Mouse (Mus musculus): ENCODE data around the gene Myo18b. TPM values are rescaled to one million over a fixed set of nuclear protein-coding genes. Genes with fewer than 3 reads are reported as not detected.

Myo18b gene
- polyA plus RNA-seq, 1 experiment from 2014 or later = 0.89 TPM

DNA sequence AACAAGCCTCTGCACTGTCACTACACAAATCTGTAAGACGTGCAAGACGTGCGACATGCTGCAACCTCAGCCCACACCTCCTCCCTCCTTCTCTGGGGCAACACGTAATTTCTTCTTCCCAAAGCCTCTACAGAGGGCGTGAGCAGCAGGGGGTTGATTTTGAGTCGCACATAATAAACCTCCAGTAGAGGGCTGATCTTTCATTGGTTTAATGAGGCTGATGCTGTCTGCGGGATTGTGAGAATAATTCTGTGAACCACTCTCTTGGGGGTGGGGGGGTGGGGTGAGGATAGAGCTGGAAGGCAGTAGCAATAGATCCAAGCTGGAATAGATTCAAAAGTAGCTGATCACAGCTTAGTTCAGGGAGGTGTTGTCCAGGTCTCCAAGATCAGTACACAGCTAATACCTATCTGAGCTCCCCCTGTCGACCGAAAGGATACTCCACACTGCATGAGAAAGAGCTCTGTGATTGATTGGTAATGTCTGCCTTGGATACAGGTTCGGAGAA, 235.2 kb downstream of the Myo18b start:
- peaks cover 14% of the 10 kb centered on the region for H3K27me3 ChIP-seq
- no peak for ATAC-seq (ENCODE audit: insufficient number of reproducible peaks, insufficient read depth, low FRiP score, low TSS enrichment, low read depth)
- 0 out of 2 replicates have a peak, but pooled peaks cover 3% of the 10 kb centered on the region for H3K9me3 ChIP-seq
- H3K36me3 ChIP-seq = no peaks in the 10 kb centered on the region
- H3K9ac ChIP-seq = no peak overlapping the region
- no peak overlapping the region for H3K27ac ChIP-seq
- peaks cover 27% of the 10 kb centered on the region for H3K4me1 ChIP-seq
- 31% methylated on average over 10 of the region's 10 CpGs for WGBS
- H3K4me3 ChIP-seq = no peak overlapping the region
- no peak overlapping the region for H3K4me2 ChIP-seq

DNA sequence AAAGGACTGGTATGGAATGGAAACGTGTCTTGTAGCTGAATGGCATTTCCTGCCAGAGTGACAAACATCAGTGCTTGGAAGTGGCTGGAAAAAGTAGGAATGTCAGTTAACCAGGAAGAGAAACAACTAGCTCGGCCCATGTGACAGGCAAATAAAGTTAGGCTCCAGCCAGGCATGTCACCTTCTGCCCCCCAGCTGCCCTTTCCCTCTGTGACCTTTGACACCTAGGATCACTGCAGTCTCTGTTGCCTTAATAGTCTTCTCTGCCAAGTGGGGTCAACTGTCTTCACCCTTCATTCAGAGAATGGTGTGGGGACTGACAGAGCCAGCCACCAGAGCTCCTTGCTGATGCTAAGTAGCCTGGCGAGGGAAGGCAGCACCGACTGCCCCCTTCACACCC, 236.9 kb downstream of the Myo18b start:
- 23% methylated on average over 4 of the region's 4 CpGs for WGBS
- H3K4me3 ChIP-seq = no peak overlapping the region
- ATAC-seq (ENCODE audit: insufficient number of reproducible peaks, insufficient read depth, low FRiP score, low TSS enrichment, low read depth) = no peak
- 0 out of 2 replicates have a peak, but pooled peaks cover 3% of the 10 kb centered on the region for H3K9me3 ChIP-seq
- no peak overlapping the region for H3K4me2 ChIP-seq
- no peak overlapping the region for H3K9ac ChIP-seq
- no peak overlapping the region for H3K27ac ChIP-seq
- H3K27me3 ChIP-seq = peaks cover 27% of the 10 kb centered on the region
- H3K4me1 ChIP-seq = peaks cover 33% of the 10 kb centered on the region
- no peaks in the 10 kb centered on the region for H3K36me3 ChIP-seq

DNA sequence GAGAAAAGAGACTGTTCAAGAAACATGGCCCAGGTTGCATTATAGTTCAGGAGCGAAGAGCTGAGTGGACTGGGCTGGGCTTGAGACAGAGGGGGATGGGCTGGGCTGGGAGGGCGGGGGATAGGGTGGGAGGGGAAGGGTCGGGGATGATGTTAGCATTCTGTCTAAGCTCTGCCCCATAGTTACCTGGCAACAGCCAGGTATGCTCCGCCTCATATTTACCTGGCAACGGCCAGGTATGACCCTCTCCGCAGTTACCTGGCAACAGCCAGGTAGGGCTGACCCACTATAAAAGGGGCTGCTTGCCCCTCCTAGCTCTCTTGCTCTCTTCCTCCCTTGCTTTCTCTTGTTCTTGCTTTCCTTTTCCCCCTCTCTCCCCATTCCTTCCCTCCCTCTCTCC, 239.4 kb downstream of the Myo18b start:
- Histone ChIP-seq H3K9me3 (no peaks in the 10 kb centered on the region), H3K4me3 (no peak overlapping the region), H3K27me3 (peaks cover 27% of the 10 kb centered on the region), H3K36me3 (no peaks in the 10 kb centered on the region), H3K4me2 (no peak overlapping the region), H3K4me1 (peaks cover 22% of the 10 kb centered on the region), H3K27ac (no peak overlapping the region), H3K9ac (no peak overlapping the region)
- ATAC-seq (ENCODE audit: insufficient number of reproducible peaks, insufficient read depth, low FRiP score, low TSS enrichment, low read depth) = no peak
- WGBS = 9% methylated on average over 6 of the region's 6 CpGs

- ATAC-seq (ENCODE audit: insufficient number of reproducible peaks, insufficient read depth, low FRiP score, low TSS enrichment, low read depth) = no peak
- H3K4me1 ChIP-seq = peaks cover 22% of the 10 kb centered on the region
These were observed 240.1 kb downstream of the Myo18b start for GRCm38 (mm10) chr5:112655986-112656541.

DNA sequence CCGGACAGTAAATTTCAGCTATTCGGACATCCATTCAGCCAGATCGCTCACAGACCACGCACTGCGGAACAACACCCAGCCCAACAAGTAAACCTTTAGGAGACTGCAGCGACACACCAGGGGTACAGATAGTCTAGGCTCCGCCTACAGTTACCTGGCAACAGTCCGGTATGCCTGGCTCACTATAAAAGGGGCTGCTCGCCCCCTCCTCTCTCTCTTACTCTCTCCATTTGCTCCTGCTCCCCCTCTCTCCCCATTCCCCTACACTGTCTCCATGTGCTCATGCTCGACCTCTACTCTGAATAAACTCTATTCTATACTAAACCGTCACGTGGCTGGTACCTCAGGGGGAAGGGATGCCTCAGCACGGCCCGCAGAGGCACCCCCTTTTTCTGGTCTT, 240.6 kb downstream of the Myo18b start:
- peaks cover 27% of the 10 kb centered on the region for H3K27me3 ChIP-seq
- peaks cover 19% of the 10 kb centered on the region for H3K4me1 ChIP-seq
- H3K4me2 ChIP-seq = peak overlapping the region; percentile 52
- 4% methylated on average over 14 of the region's 14 CpGs for WGBS
- ATAC-seq (ENCODE audit: insufficient number of reproducible peaks, insufficient read depth, low FRiP score, low TSS enrichment, low read depth) = no peak
- peak overlapping the region; percentile 25 for H3K4me3 ChIP-seq
- H3K36me3 ChIP-seq = no peaks in the 10 kb centered on the region
- no peak overlapping the region for H3K9ac ChIP-seq
- no peak overlapping the region for H3K27ac ChIP-seq
- no peaks in the 10 kb centered on the region for H3K9me3 ChIP-seq

More at GRCm38 (mm10) chr5:112655986-112656541, 240.1 kb downstream of the Myo18b start:
- Histone ChIP-seq H3K9me3 (no peaks in the 10 kb centered on the region), H3K36me3 (no peaks in the 10 kb centered on the region), H3K4me2 (peak overlapping the region; percentile 52), H3K27ac (no peak overlapping the region), H3K9ac (no peak overlapping the region), H3K27me3 (peaks cover 27% of the 10 kb centered on the region), H3K4me3 (peak overlapping the region; percentile 25)
- WGBS = 1% methylated on average over 15 of the region's 15 CpGs

GRCm38 (mm10) chr5:112652036-112652435, 244.1 kb downstream of the Myo18b start:
- 80% methylated on average over 4 of the region's 4 CpGs for WGBS
- H3K27ac ChIP-seq = no peak overlapping the region

DNA sequence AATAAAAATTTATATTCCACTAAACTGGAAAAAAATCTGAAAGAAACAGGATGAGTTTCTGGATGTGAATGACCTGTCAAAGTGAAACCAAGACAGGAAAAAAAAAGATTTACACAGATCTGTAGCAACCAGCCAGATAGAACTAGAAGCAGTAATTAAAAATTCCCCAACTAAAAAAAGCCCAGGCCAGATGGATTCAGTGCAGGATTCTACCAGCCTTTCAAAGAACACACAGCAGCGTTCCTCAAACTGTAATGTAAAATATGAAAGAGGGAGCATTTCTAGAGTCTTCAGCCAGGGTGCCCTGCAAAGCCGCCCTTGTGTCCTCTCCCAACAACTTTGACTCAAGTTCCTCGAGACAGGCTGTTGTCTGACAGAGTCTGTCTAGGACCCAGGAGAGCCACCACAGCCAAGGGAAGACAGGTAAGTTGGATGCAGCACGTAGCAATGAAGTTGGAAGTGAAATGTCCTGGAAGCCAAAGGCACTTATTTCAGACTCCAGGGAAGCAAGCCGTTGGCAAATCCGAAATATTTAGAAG, 246.9 kb downstream of the Myo18b start:
- Histone ChIP-seq H3K4me1 (no peaks in the 10 kb centered on the region), H3K27me3 (no peaks in the 10 kb centered on the region), H3K36me3 (no peaks in the 10 kb centered on the region), H3K27ac (no peak overlapping the region), H3K4me3 (no peak overlapping the region), H3K4me2 (no peak overlapping the region), H3K9me3 (no peaks in the 10 kb centered on the region), H3K9ac (no peak overlapping the region)
- 77% methylated on average over 6 of the region's 6 CpGs for WGBS
- no peak for ATAC-seq (ENCODE audit: insufficient number of reproducible peaks, insufficient read depth, low FRiP score, low TSS enrichment, low read depth)

More at GRCm38 (mm10) chr5:112652036-112652435, 244.1 kb downstream of the Myo18b start:
- Histone ChIP-seq H3K36me3 (no peaks in the 10 kb centered on the region), H3K4me3 (no peak overlapping the region), H3K4me2 (no peak overlapping the region), H3K9me3 (no peaks in the 10 kb centered on the region), H3K27me3 (peaks cover 23% of the 10 kb centered on the region), H3K9ac (no peak overlapping the region), H3K4me1 (peaks cover 16% of the 10 kb centered on the region)
- ATAC-seq (ENCODE audit: insufficient number of reproducible peaks, insufficient read depth, low FRiP score, low TSS enrichment, low read depth) = no peak

- Histone ChIP-seq H3K27ac (no peak overlapping the region), H3K9ac (no peak overlapping the region)
- 75% methylated on average over 2 of the region's 2 CpGs for WGBS
These were observed 249.3 kb downstream of the Myo18b start for GRCm38 (mm10) chr5:112646871-112647270.

DNA sequence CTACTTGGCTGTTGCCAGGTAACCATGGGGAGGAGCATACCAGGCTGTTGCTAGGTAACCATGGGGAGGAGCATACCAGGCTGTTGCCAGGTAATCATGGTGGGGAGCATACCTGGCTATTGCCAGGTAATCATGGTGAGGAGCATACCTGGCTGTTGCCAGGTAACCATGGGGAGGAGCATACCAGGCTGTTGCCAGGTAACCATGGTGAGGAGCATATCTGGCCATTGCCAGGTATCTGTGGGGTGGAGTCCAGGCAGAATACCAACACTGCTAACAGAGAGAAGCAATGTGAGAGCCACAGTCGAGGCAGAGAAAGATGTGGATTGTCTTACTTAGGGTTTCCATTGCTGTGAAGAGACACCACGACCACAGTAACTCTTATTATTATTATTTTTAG, 250.6 kb downstream of the Myo18b start:
- WGBS = 82% methylated on average over 2 of the region's 2 CpGs
- no peaks in the 10 kb centered on the region for H3K9me3 ChIP-seq
- peaks cover 14% of the 10 kb centered on the region; the same call in 1 of the 2 replicates for H3K4me1 ChIP-seq
- no peaks in the 10 kb centered on the region for H3K36me3 ChIP-seq
- ATAC-seq (ENCODE audit: insufficient number of reproducible peaks, insufficient read depth, low FRiP score, low TSS enrichment, low read depth) = no peak
- H3K9ac ChIP-seq = no peak overlapping the region
- H3K4me2 ChIP-seq = no peak overlapping the region
- peaks cover 22% of the 10 kb centered on the region for H3K27me3 ChIP-seq
- H3K4me3 ChIP-seq = no peak overlapping the region
- no peak overlapping the region for H3K27ac ChIP-seq

More at GRCm38 (mm10) chr5:112646871-112647270, 249.3 kb downstream of the Myo18b start:
- Histone ChIP-seq H3K4me3 (no peak overlapping the region), H3K36me3 (no peaks in the 10 kb centered on the region), H3K9me3 (no peaks in the 10 kb centered on the region), H3K4me1 (peaks cover 5% of the 10 kb centered on the region; the same call in 1 of the 2 replicates), H3K27me3 (peaks cover 9% of the 10 kb centered on the region), H3K4me2 (no peak overlapping the region)
- no peak for ATAC-seq (ENCODE audit: insufficient number of reproducible peaks, insufficient read depth, low FRiP score, low TSS enrichment, low read depth)

- Histone ChIP-seq H3K9ac (no peak overlapping the region), H3K4me3 (no peak overlapping the region), H3K9me3 (no peaks in the 10 kb centered on the region), H3K27ac (no peak overlapping the region), H3K4me2 (no peak overlapping the region), H3K27me3 (peaks cover 25% of the 10 kb centered on the region), H3K4me1 (peaks cover 16% of the 10 kb centered on the region; the same call in 1 of the 2 replicates), H3K36me3 (no peaks in the 10 kb centered on the region)
- ATAC-seq (ENCODE audit: insufficient number of reproducible peaks, insufficient read depth, low FRiP score, low TSS enrichment, low read depth) = no peak
- WGBS = 41% methylated on average over 20 of the region's 20 CpGs
These were observed 252.5 kb downstream of the Myo18b start for GRCm38 (mm10) chr5:112643533-112644272.

DNA sequence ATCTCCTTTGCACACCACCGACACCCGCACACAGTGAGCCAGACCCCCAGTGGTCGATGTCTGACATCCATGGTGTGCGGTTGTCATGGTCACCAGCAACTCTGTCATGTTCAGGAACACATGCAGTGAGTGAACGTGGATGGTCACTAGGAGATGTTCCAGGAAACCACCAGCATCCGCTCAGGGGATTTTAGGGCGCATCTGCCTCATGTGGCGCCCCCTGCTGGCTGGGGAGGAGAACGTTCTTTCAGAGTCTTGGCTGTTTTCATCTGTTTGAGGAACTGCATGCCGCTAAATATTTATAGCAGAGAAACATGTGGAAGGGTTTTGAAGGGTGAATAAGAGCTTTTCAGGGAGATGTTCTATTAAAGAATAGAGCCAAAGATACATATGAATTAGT, 253.4 kb downstream of the Myo18b start:
- Histone ChIP-seq H3K4me1 (peaks cover 16% of the 10 kb centered on the region; the same call in 1 of the 2 replicates), H3K36me3 (no peaks in the 10 kb centered on the region), H3K27ac (no peak overlapping the region), H3K4me2 (no peak overlapping the region), H3K27me3 (peaks cover 25% of the 10 kb centered on the region), H3K9ac (no peak overlapping the region), H3K9me3 (no peaks in the 10 kb centered on the region), H3K4me3 (no peak overlapping the region)
- ATAC-seq (ENCODE audit: insufficient number of reproducible peaks, insufficient read depth, low FRiP score, low TSS enrichment, low read depth) = no peak
- WGBS = 61% methylated on average over 10 of the region's 10 CpGs

All from embryonic facial prominence, embryonic 13.5 days (tissue).